Mouse (Mus musculus) forelimb bud, embryonic 11.5 days (tissue): Measurements from ENCODE around the gene Slc25a45.
"Not testable (repeated sequence)": the region's sequence is repeated elsewhere in the genome, so short reads cannot be mapped to it uniquely, and the experiment has no call there.

ENCODE experiments used
- DNase-seq: peaks from one replicate; pipeline ENCODE4 v3.0.0-alpha.2; 2012; ENCODE audit warnings: low read depth, low spot score

Slc25a45 gene

GRCm38 (mm10) chr19:5852035-5852722, 25.4 kb upstream of the Slc25a45 start:
- no peak for DNase-seq

GRCm38 (mm10) chr19:5856604-5857003, 21.0 kb upstream of the Slc25a45 start:
- DNase-seq, result no peak

GRCm38 (mm10) chr19:5862335-5863085, 15.1 kb upstream of the Slc25a45 start:
- no peak for DNase-seq

GRCm38 (mm10) chr19:5863776-5864175, 13.8 kb upstream of the Slc25a45 start:
- DNase-seq, result no peak

GRCm38 (mm10) chr19:5864710-5865398, 12.8 kb upstream of the Slc25a45 start:
- no peak for DNase-seq

GRCm38 (mm10) chr19:5868096-5868495, 9.5 kb upstream of the Slc25a45 start:
- no peak for DNase-seq

GRCm38 (mm10) chr19:5871273-5871672, 6.3 kb upstream of the Slc25a45 start:
- peak; percentile 72 for DNase-seq

GRCm38 (mm10) chr19:5871683-5872082, 5.9 kb upstream of the Slc25a45 start:
- DNase-seq, result no peak

GRCm38 (mm10) chr19:5872528-5872927, 5.1 kb upstream of the Slc25a45 start:
- DNase-seq, result no peak

- DNase-seq, result no peak
Observed at GRCm38 (mm10) chr19:5872931-5873556, 4.6 kb upstream of the Slc25a45 start.

GRCm38 (mm10) chr19:5874391-5874968, 3.1 kb upstream of the Slc25a45 start:
- no peak for DNase-seq

GRCm38 (mm10) chr19:5874969-5875480, 2.6 kb upstream of the Slc25a45 start, which contains the start of gene Frmd8:
TSS of gene Frmd8 (minus strand) at chr19:5875274.
- peak; percentile 95 for DNase-seq

GRCm38 (mm10) chr19:5878362-5878722, 734 bp downstream of the Slc25a45 start:
- DNase-seq, result no peak

- DNase-seq, result no peak
Observed at GRCm38 (mm10) chr19:5878916-5879315, 1.3 kb downstream of the Slc25a45 start.

- no peak for DNase-seq
Observed at GRCm38 (mm10) chr19:5879735-5880134, 2.1 kb downstream of the Slc25a45 start.

GRCm38 (mm10) chr19:5881155-5881554, 3.5 kb downstream of the Slc25a45 start:
- no peak for DNase-seq

GRCm38 (mm10) chr19:5882079-5882478, 4.5 kb downstream of the Slc25a45 start:
- DNase-seq, result not testable (repeated sequence)

GRCm38 (mm10) chr19:5883935-5884334, 6.3 kb downstream of the Slc25a45 start:
- DNase-seq, result no peak

GRCm38 (mm10) chr19:5885838-5886237, 8.2 kb downstream of the Slc25a45 start:
- DNase-seq, result peak; percentile 21

GRCm38 (mm10) chr19:5887234-5887815, 9.7 kb downstream of the Slc25a45 start:
- no peak for DNase-seq

- DNase-seq, result no peak
Observed at GRCm38 (mm10) chr19:5889211-5889610, 11.6 kb downstream of the Slc25a45 start.
